Mouse (Mus musculus) intestine, embryonic 16.5 days (tissue): Measurements from ENCODE around the gene Gimap3. TPM values are rescaled to one million over a fixed set of nuclear protein-coding genes. Genes with fewer than 3 reads are reported as not detected.

Experiments
- ATAC-seq: fragments of 200-750 bp; cut with Nextera tagmentation; 2 replicates; pipeline ENCODE4 v1.8.0; 2017; ENCODE audit warnings: moderate TSS enrichment, moderate library complexity
- H3K27ac ChIP-seq: fragments of 300-500 bp; sonication (generic); 2 replicates; pipeline ENCODE4 v1.5.1; 2014; ENCODE audit warnings: mild to moderate bottlenecking, low read length
- H3K27me3 ChIP-seq: fragments of 300-500 bp; sonication (generic); replicated peaks from 2 replicates; pipeline ENCODE4 v1.6.1; 2014; ENCODE audit warnings: low read length, control low read depth, mixed read lengths; ENCODE audit not compliant: control insufficient read depth, insufficient read depth
- H3K36me3 ChIP-seq: fragments of 300-500 bp; sonication (generic); 2 replicates; pipeline ENCODE4 v1.6.1; 2014; ENCODE audit warnings: low read length, control low read depth; ENCODE audit not compliant: control insufficient read depth, insufficient read depth
- H3K4me1 ChIP-seq: fragments of 300-500 bp; sonication (generic); 2 replicates; pipeline ENCODE4 v1.6.1; 2014; ENCODE audit warnings: low read length, control low read depth, mixed read lengths; ENCODE audit not compliant: control insufficient read depth, insufficient read depth
- H3K4me2 ChIP-seq: fragments of 300-500 bp; sonication (generic); 2 replicates; pipeline ENCODE4 v1.6.1; 2014; ENCODE audit warnings: low read depth, low read length, control low read depth
- H3K4me3 ChIP-seq: fragments of 300-500 bp; sonication (generic); 2 replicates; pipeline ENCODE4 v1.5.1; 2014; ENCODE audit warnings: mild to moderate bottlenecking, low read length
- H3K9ac ChIP-seq: fragments of 300-500 bp; sonication (generic); 2 replicates; pipeline ENCODE4 v1.6.1; 2014; ENCODE audit warnings: low read depth, low read length
- H3K9me3 ChIP-seq: fragments of 300-500 bp; sonication (generic); 2 replicates; pipeline ENCODE4 v1.6.1; 2016; ENCODE audit warnings: low read length, control low read depth; ENCODE audit not compliant: control insufficient read depth
- WGBS: fragments of 180-500 bp; shearing (Covaris S2); extraction: QIAGEN DNeasy Blood & Tissue Kit; methylation state at CpG from one replicate; pipeline ENCODE4 v1.1.7; 2014; 5-methylcytosine and 5-hydroxymethylcytosine counted together
- polyA plus RNA-seq: library from polyadenylated mRNA; unstranded; fragments of >200 nt; fragmentation: Nextera tagmentation; extraction: Ambion mirVana; gene quantifications from 2 replicates; pipeline ENCODE4 v1.2.1, GENCODE M21; 2015

The Gimap3 gene
- polyA plus RNA-seq, 1 experiment from 2014 or later = 0.43 TPM

DNA sequence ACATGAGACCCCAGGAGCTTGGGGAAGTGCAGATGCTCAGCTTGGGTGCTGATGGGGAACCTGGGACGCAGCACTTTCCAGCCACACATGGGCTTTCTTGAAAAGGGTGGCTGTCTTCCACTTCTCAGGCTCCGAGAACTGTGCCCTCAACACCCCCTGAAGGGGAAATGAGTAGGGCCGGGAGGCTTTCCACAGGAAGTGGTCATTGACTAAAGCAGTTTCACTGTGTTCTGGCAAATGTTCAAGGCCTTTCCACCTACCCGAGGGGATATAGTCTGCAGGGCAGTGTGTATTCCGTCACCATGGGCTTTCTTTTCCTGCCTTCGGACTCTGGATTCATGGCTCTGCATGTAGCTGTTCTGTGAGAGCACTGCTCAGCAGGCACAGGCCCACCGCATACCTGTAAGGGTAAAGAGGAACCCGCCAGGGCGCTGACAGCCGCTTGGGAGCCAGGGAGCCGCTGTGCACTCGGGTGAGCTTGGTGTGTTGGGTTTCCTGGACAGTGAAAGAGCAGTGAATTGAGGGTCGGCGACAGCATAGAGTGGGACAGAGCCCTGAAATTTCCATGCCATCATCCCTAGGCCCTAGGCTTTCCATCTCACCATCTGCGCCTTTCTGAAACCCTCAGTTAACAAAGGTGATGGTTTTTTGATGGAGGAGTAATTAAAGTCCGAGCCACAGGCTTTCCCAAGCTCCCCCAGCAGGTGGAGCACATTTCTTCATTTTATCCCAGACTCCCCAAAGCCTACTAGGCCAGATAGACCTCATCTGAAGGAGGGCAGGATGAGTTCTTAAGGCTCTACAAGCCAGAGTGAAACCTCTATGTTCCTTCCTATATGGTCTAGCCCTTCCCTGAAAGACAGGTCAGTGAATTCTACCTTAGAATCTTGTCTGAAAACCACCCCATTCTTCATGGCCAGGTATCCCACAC, 24.4 kb downstream of the Gimap3 start, which contains the start of gene Gimap5:
TSS of gene Gimap5 (plus strand) at position 239 of the 931 bp plus-strand sequence.
- H3K4me1 ChIP-seq = peaks cover 15% of the 10 kb centered on the region
- peak within 1 kb of the TSS; percentile 46 for H3K27ac ChIP-seq
- H3K9me3 ChIP-seq = no peaks in the 10 kb centered on the region
- no peak for ATAC-seq
- peak within 1 kb of the TSS; percentile 15 for H3K4me3 ChIP-seq
- peak within 1 kb of the TSS; percentile 21 for H3K4me2 ChIP-seq
- 49% methylated on average over 16 of the region's 16 CpGs for WGBS
- no peaks in the 10 kb centered on the region for H3K36me3 ChIP-seq
- peak within 1 kb of the TSS; percentile 3; the same call in 1 of the 2 replicates for H3K9ac ChIP-seq
- no peaks in the 10 kb centered on the region for H3K27me3 ChIP-seq

- H3K4me1 ChIP-seq = peaks cover 15% of the 10 kb centered on the region
- WGBS = 67% methylated on average over 2 of the region's 2 CpGs
- H3K9ac ChIP-seq = peak overlapping the region; percentile 3; the same call in 1 of the 2 replicates
- no peaks in the 10 kb centered on the region for H3K27me3 ChIP-seq
- H3K9me3 ChIP-seq = no peaks in the 10 kb centered on the region
- H3K4me3 ChIP-seq = no peak overlapping the region
- no peak overlapping the region for H3K4me2 ChIP-seq
- ATAC-seq = no peak
- H3K27ac ChIP-seq = peak overlapping the region; percentile 35; the same call in 1 of the 2 replicates
- H3K36me3 ChIP-seq = no peaks in the 10 kb centered on the region
Observed at GRCm38 (mm10) chr6:48745490-48745889, 25.2 kb downstream of the Gimap3 start.

DNA sequence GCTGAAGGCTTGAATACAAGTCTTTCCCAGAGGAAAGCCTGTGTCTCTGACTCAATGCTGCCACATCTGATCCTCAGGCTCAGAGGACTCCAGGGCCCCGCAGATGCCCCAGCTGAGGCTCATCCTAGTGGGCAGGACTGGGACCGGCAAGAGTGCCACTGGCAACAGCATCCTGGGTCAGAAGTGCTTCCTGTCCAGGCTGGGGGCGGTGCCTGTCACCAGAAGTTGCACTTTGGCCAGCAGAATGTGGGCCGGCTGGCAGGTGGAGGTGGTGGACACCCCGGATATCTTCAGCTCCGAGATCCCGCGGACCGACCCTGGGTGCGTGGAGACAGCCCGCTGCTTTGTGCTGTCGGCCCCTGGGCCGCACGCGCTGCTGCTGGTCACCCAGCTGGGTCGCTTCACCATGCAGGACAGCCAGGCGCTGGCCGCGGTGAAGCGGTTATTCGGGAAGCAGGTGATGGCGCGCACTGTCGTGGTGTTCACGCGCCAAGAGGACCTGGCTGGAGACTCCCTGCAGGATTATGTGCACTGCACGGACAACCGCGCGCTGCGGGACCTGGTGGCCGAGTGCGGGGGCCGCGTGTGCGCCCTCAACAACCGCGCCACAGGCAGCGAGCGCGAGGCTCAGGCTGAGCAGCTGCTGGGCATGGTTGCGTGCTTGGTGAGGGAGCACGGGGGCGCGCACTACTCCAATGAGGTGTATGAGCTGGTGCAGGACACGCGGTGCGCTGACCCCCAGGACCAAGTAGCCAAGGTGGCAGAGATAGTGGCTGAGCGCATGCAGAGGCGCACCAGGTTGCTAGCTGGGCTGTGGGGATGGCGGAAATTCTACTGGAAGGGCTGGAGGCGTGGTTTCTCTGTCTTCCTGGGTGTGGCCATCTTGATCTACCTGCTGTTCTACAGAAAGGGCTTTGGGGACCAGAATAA, 28.0 kb downstream of the Gimap3 start:
- H3K27me3 ChIP-seq = no peaks in the 10 kb centered on the region
- peak overlapping the region; percentile 65 for H3K4me2 ChIP-seq
- peaks cover 15% of the 10 kb centered on the region for H3K4me1 ChIP-seq
- H3K27ac ChIP-seq = peak overlapping the region; percentile 88
- no peaks in the 10 kb centered on the region for H3K9me3 ChIP-seq
- no peaks in the 10 kb centered on the region for H3K36me3 ChIP-seq
- peak overlapping the region; percentile 74 for H3K9ac ChIP-seq
- ATAC-seq = peak; percentile 74
- 5% methylated on average over 52 of the region's 52 CpGs for WGBS
- peak overlapping the region; percentile 54 for H3K4me3 ChIP-seq

DNA sequence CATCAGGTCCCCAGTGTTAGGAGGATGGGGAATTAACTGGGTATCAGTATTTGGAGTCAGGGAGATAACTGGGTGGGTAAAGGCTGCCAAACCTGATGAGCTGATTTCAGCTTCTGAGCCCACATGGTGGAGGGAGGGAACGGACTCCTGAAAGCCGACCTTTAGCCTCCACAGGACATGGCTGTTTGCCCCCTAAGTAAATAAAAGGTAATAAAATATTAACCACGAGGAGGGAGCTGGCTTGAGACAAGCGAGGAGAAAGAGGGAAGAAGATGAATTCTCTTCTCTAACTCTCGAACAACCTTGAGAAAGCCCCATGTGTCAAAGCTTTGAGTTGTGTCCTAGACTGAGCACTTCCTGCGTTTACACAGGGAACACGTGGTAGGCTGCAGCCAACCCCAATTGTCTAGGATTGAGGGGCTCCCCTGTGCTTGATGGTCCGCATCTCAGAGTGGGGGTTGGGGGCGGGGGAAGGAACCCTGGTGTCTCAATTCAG, 28.9 kb downstream of the Gimap3 start:
- no peaks in the 10 kb centered on the region for H3K27me3 ChIP-seq
- peak overlapping the region; percentile 88 for H3K27ac ChIP-seq
- H3K9me3 ChIP-seq = no peaks in the 10 kb centered on the region
- H3K36me3 ChIP-seq = no peaks in the 10 kb centered on the region
- H3K4me1 ChIP-seq = peaks cover 7% of the 10 kb centered on the region
- H3K9ac ChIP-seq = peak overlapping the region; percentile 54
- 9% methylated on average over 9 of the region's 9 CpGs for WGBS
- peak overlapping the region; percentile 65 for H3K4me2 ChIP-seq
- H3K4me3 ChIP-seq = peak overlapping the region; percentile 54; the same call in 1 of the 2 replicates
- ATAC-seq = peak; percentile 60

- H3K27me3 ChIP-seq = no peaks in the 10 kb centered on the region
- WGBS = 22% methylated on average over 3 of the region's 3 CpGs
- peak overlapping the region; percentile 7; the same call in 1 of the 2 replicates for H3K4me3 ChIP-seq
- peak; percentile 71 for ATAC-seq
- H3K9ac ChIP-seq = peak overlapping the region; percentile 15; the same call in 1 of the 2 replicates
- H3K4me2 ChIP-seq = peak overlapping the region; percentile 65
- H3K9me3 ChIP-seq = no peaks in the 10 kb centered on the region
- peaks cover 5% of the 10 kb centered on the region for H3K4me1 ChIP-seq
- peak overlapping the region; percentile 88 for H3K27ac ChIP-seq
- no peaks in the 10 kb centered on the region for H3K36me3 ChIP-seq
Observed at GRCm38 (mm10) chr6:48741273-48741672, 29.4 kb downstream of the Gimap3 start.

DNA sequence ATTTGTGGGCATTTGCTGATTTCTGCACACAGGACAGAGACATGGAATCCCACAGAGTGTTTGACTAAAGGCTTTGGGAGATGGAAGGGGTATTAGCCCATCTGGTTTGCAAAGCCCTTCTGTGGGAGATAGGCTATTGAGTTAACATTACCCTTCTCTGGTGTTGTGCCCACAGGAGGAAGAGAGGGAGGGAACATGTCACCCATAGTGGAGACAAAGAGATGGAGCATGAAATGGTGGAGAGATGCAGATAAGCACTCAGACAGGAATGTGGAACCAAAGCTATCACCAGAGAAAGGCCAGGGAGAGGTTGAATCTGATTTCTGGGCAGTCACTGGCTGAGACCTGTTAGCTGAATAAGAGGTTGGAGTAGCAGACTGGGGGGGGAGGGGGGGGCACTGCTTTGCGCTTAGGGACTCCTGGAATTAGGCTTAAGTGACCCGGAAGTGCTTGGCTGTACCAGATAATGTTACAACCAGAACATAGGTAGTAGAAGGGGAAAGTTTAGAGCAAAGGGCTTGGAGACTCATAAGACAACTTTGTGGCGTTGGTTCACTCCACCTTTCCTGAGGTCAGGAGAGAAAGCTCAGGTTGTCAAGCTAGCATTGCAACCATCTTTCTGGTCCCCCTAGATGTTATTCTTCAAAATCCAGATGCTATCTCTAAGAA, 30.0 kb downstream of the Gimap3 start:
- H3K4me2 ChIP-seq = peak overlapping the region; percentile 65
- peak overlapping the region; percentile 15; the same call in 1 of the 2 replicates for H3K9ac ChIP-seq
- H3K36me3 ChIP-seq = no peaks in the 10 kb centered on the region
- H3K9me3 ChIP-seq = no peaks in the 10 kb centered on the region
- WGBS = 55% methylated on average over 3 of the region's 3 CpGs
- peaks cover 5% of the 10 kb centered on the region for H3K4me1 ChIP-seq
- no peak for ATAC-seq
- H3K27me3 ChIP-seq = no peaks in the 10 kb centered on the region
- peak overlapping the region; percentile 7 for H3K4me3 ChIP-seq
- H3K27ac ChIP-seq = peak overlapping the region; percentile 88

- Histone ChIP-seq H3K9me3 (no peaks in the 10 kb centered on the region), H3K27me3 (no peaks in the 10 kb centered on the region), H3K9ac (peak overlapping the region; percentile 17; the same call in 1 of the 2 replicates), H3K27ac (peak overlapping the region; percentile 7; the same call in 1 of the 2 replicates), H3K4me2 (peak overlapping the region; percentile 65), H3K4me1 (peaks cover 5% of the 10 kb centered on the region), H3K36me3 (no peaks in the 10 kb centered on the region), H3K4me3 (peak overlapping the region; percentile 18; the same call in 1 of the 2 replicates)
- 75% methylated on average over 3 of the region's 3 CpGs for whole genome bisulfite sequencing
- no peak for ATAC-seq
Observed at GRCm38 (mm10) chr6:48739780-48740055, 30.9 kb downstream of the Gimap3 start.

GRCm38 (mm10) chr6:48738961-48739779, 31.5 kb downstream of the Gimap3 start, which contains the start of gene Gimap1:
Gene Gimap1 (plus strand): TSS chr6:48739054.
- Histone ChIP-seq H3K36me3 (no peaks in the 10 kb centered on the region), H3K4me3 (peak within 1 kb of the TSS; percentile 42), H3K27ac (peak within 1 kb of the TSS; percentile 60), H3K9me3 (no peaks in the 10 kb centered on the region), H3K4me2 (peak within 1 kb of the TSS; percentile 65), H3K4me1 (peaks cover 5% of the 10 kb centered on the region), H3K27me3 (no peaks in the 10 kb centered on the region), H3K9ac (peak within 1 kb of the TSS; percentile 54)
- ATAC-seq = no peak
- 66% methylated on average over 15 of the region's 15 CpGs for WGBS
